Mouse (Mus musculus) forebrain, embryonic 10.5 days (tissue): ENCODE data around the gene Ttc14. TPM values are rescaled to one million over a fixed set of nuclear protein-coding genes. Genes with fewer than 3 reads are reported as not detected.

Source experiments
- DNase-seq: peaks from one replicate; pipeline ENCODE4 v3.0.0-alpha.2; 2017; ENCODE audit warnings: low spot score; ENCODE audit errors: extremely low spot score
- H3K27ac ChIP-seq: fragments of 300-500 bp; sonication (generic); 2 replicates; pipeline ENCODE4 v1.5.1; 2016; ENCODE audit warnings: mild to moderate bottlenecking
- H3K27me3 ChIP-seq: fragments of 300-500 bp; sonication (generic); 2 replicates; pipeline ENCODE4 v1.6.1; 2016; ENCODE audit warnings: mild to moderate bottlenecking; ENCODE audit not compliant: poor library complexity, severe bottlenecking
- H3K36me3 ChIP-seq: fragments of 300-500 bp; sonication (generic); replicated peaks from 2 replicates; pipeline ENCODE4 v1.6.1; 2016; ENCODE audit warnings: mild to moderate bottlenecking, moderate library complexity
- H3K4me1 ChIP-seq: fragments of 300-500 bp; sonication (generic); 2 replicates; pipeline ENCODE4 v1.6.1; 2016
- H3K4me3 ChIP-seq: fragments of 300-500 bp; sonication (generic); 2 replicates; pipeline ENCODE4 v1.5.1; 2016; ENCODE audit warnings: mild to moderate bottlenecking, moderate library complexity
- H3K9me3 ChIP-seq: fragments of 300-500 bp; sonication (generic); 2 replicates; pipeline ENCODE4 v1.6.1; 2016; ENCODE audit warnings: mild to moderate bottlenecking, moderate library complexity
- WGBS: fragments of 180-500 bp; shearing (Covaris S2); methylation state at CpG from one replicate; pipeline ENCODE4 v1.1.7; 2016; 5-methylcytosine and 5-hydroxymethylcytosine counted together
- polyA plus RNA-seq: library from polyadenylated mRNA; unstranded; fragments of >200 nt; fragmentation: Nextera tagmentation; extraction: Ambion mirVana; gene quantifications from 2 replicates; pipeline ENCODE4 v1.2.1, GENCODE M21; 2016

The Ttc14 gene
- polyA plus RNA-seq: 52.4 and 53.7 TPM in 2 replicates

DNA sequence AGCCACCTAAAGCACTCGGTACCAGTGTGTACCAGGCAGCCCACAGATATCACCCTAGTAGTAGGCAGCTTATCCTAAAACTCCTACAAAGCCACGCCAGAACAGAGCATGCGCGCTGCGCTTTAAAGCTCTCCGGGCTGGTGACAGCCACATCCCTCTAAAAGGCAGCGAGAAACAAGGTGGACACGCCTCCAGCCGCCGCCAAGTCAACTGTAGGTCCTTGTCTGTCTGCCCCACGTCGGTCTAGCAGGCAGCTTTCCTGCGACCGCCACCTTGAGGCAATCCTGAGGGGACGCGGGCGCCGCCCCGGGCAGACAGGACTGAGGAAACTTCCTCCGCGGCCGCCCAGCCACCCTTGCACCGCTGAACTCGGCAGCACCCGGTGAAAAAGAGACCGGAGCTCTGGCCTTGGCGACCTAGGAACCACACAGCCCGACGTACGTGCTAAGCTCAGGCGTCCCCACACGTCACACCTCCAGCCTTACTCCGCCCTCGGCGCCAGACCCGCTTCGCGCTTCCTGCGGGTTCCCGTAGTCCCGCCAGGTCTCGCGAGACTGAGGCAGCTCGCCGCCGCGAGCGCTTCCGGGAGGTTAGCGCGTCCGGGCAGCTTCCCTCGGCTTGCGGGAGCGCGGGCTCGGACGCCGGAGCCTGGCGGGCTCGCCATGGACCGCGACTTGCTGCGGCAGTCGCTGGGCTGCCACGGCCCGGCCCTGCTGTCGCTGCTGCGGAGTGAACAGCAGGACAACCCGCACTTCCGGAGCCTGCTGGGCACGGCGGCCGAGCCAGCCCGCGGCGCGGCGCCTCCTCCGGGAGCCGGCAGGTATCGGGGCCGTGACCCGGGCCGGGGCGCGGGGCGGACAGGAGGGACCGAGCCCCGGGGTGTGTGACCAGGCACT is at the start of gene Ttc14:
Gene Ttc14 (plus strand): TSS at position 216 of the 896 bp plus-strand sequence.
- peaks cover 20% of the 10 kb centered on the region for H3K36me3 ChIP-seq
- H3K27me3 ChIP-seq: no peaks in the 10 kb centered on the region
- peak; percentile 96 for DNase-seq
- peak within 1 kb of the TSS; percentile 97 for H3K27ac ChIP-seq
- H3K9me3 ChIP-seq: no peaks in the 10 kb centered on the region
- under 1% methylated on average over 90 of the region's 90 CpGs for WGBS
- peak within 1 kb of the TSS; percentile 94 for H3K4me3 ChIP-seq
- peaks cover 17% of the 10 kb centered on the region for H3K4me1 ChIP-seq

DNA sequence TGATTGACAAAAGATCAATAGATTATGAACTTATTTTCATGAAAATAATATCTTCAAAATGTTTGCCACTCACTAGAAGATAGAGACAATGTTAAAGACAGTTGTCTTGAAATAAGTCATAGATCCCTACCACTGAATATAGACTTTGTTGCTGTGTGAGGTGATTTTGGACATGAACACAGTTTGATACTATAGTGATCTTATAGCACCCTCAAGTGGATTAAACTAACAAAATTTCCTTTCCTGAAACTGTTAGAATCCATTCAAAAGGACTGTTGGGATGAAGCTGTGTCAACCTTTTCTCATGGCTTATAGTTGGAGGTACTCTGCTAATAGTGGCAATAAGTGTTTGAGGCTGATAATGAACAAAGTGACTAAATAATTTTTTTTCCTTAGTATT is 8.7 kb upstream of the Ttc14 start:
- no peak overlapping the region for H3K27ac ChIP-seq
- H3K4me3 ChIP-seq: no peak overlapping the region
- DNase-seq: no peak
- no peaks in the 10 kb centered on the region for H3K36me3 ChIP-seq
- no peaks in the 10 kb centered on the region for H3K4me1 ChIP-seq
- no peaks in the 10 kb centered on the region for H3K27me3 ChIP-seq
- H3K9me3 ChIP-seq: no peaks in the 10 kb centered on the region

DNA sequence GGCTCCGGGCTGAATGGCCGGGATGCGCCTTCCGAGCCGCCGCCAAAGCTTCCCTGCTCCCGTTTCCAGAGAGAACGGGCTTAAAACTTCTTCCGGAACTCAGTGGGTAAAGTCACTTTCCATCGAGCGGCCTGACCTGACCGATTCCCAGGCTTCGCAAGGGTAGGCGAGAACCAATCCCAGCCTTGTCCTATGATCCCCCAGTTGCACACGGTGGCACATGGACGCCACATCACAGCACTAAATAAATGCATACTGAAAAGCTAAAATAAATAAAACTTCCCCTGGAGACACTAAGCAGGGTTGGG is 835 bp downstream of the Ttc14 start:
- WGBS: under 1% methylated on average over 16 of the region's 16 CpGs
- Histone ChIP-seq H3K27ac (peak overlapping the region; percentile 97), H3K4me1 (peaks cover 17% of the 10 kb centered on the region)

DNA sequence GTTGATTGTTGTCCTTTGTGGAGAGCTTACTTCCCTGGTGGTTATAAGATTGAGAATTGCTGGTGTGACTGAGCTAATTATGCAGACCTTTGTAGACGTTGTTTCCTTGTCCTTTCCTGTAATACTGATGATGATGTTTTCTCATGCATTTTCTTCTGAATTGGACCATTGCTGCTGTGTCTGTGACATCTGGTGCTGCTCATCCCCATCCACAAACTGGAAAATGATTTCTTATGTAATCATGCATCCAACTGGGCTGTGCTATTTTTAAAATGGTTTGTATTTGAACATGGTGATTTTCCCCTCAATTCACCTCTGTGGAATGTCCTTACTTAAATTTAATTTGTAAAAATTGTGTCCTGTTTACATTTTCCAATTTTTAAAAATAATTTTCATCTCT is 7.5 kb downstream of the Ttc14 start:
- Histone ChIP-seq H3K4me3 (no peak overlapping the region), H3K36me3 (peaks cover 87% of the 10 kb centered on the region), H3K4me1 (no peaks in the 10 kb centered on the region), H3K27ac (no peak overlapping the region), H3K9me3 (no peaks in the 10 kb centered on the region), H3K27me3 (no peaks in the 10 kb centered on the region)
- DNase-seq: no peak
- WGBS: 94% methylated on average over 1 of the region's 1 CpGs

More for the DNA sequence above, 835 bp downstream of the Ttc14 start:
- no peak for DNase-seq
- H3K36me3 ChIP-seq: peaks cover 26% of the 10 kb centered on the region
- H3K9me3 ChIP-seq: no peaks in the 10 kb centered on the region
- H3K4me3 ChIP-seq: peak overlapping the region; percentile 94
- H3K27me3 ChIP-seq: no peaks in the 10 kb centered on the region

DNA sequence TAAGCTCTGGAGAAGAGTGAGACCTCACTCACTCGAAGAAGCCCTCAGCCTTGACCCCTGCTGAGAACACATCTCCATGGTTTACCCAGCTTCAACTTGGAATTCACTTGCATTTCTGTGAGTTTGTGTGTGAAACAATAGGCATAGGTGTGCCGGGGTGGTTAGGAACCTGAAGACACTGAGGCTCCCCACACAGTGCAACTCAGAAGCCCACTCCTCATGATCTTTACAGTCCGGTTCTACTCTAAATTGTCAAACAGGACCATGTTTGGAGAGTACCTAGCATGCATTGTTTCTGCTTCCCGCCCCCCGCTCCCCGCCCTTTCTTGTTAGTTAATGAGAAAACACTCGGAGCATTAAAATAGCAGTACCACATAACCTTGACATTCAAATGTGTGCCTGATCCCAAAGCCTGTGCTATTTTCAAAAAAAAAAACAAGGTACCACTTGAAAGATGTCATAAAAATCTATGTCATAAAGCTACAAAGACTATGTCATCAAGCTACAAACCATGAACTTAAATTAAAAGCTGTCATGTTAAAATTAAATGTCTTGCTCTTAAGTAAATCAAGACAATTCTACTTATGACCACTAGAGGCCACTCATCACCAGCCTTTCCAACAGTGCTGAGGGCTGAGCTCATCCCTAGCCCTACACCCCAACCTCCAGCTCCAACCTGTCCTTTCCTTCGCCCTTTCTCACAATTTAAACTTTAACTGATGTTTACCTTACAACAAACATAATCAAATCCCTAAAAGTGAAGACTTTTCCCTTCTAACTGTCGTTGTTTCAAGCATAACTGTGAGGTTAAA is 24.7 kb downstream of the Ttc14 start:
- DNase-seq: peak; percentile 25
- Histone ChIP-seq H3K36me3 (no peaks in the 10 kb centered on the region), H3K27me3 (no peaks in the 10 kb centered on the region), H3K4me1 (no peaks in the 10 kb centered on the region), H3K4me3 (no peak overlapping the region), H3K27ac (no peak overlapping the region), H3K9me3 (no peaks in the 10 kb centered on the region)
- 60% methylated on average over 9 of the region's 9 CpGs for WGBS

DNA sequence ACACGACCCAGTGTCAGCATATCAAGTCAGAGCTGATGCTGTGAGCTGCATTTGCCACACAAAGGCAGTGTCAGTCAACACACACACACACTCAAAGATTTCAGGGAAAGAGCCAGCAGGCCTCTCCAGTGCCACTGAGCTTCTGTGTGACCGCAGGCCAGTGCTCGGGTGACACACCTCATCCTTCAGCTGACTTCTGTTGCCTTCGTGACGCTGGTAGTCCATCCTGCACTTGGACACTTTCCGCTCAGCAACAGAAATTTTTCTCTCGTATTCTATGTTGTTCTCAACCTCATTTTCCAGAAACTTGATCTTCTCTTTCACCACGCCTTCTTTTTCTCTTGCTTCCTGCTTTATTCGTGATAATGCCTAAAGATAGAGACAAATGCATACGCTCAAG is 32.7 kb downstream of the Ttc14 start:
- H3K9me3 ChIP-seq: no peaks in the 10 kb centered on the region
- no peaks in the 10 kb centered on the region for H3K4me1 ChIP-seq
- no peak overlapping the region for H3K4me3 ChIP-seq
- 90% methylated on average over 10 of the region's 10 CpGs for WGBS
- H3K27me3 ChIP-seq: no peaks in the 10 kb centered on the region
- H3K36me3 ChIP-seq: no peaks in the 10 kb centered on the region
- H3K27ac ChIP-seq: no peak overlapping the region
- no peak for DNase-seq

DNA sequence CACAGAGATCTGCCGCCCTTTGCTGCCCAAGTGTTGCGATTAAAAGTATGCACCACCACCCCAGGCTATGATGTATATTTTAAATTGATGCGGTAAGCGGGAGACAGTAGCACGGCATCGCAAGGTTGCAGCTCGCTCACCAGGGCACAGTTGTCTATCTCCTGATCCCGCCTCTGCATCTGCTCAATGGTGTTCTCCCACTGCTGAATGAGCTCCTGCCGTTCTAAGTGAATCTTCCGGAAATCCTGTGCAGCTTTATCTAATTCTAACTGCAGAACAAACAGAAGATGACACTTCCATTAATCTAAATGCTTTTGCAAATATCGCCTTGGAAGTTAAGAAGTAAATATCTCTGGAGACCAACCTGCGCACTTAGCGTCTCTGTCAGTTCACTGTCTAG is 36.9 kb downstream of the Ttc14 start:
- Histone ChIP-seq H3K27me3 (no peaks in the 10 kb centered on the region), H3K36me3 (no peaks in the 10 kb centered on the region), H3K4me3 (no peak overlapping the region), H3K4me1 (no peaks in the 10 kb centered on the region), H3K27ac (no peak overlapping the region), H3K9me3 (no peaks in the 10 kb centered on the region)
- no peak for DNase-seq
- 94% methylated on average over 13 of the region's 13 CpGs for WGBS

DNA sequence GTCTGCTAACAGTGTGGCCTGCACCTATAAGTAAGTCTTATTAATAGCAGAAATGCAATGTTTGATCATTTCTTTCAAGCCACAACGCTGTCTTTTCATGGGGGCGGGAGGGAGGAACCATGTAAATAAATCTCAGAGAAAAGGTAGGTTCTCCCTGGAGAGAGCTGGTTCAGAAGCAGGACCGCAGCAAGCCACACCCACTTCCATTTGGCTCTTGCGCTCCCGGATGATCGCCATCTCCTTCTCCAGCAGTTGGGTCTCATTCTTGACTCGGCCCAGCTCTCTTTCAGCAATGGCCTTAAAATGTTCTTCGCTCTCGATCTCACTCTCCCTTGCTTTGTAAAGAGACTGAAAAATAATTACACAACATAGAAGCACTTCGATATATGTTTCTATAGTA is 39.2 kb downstream of the Ttc14 start:
- Histone ChIP-seq H3K4me1 (peaks cover 5% of the 10 kb centered on the region), H3K27ac (no peak overlapping the region), H3K9me3 (no peaks in the 10 kb centered on the region), H3K4me3 (no peak overlapping the region), H3K36me3 (no peaks in the 10 kb centered on the region), H3K27me3 (no peaks in the 10 kb centered on the region)
- no peak for DNase-seq
- WGBS: 75% methylated on average over 10 of the region's 10 CpGs

DNA sequence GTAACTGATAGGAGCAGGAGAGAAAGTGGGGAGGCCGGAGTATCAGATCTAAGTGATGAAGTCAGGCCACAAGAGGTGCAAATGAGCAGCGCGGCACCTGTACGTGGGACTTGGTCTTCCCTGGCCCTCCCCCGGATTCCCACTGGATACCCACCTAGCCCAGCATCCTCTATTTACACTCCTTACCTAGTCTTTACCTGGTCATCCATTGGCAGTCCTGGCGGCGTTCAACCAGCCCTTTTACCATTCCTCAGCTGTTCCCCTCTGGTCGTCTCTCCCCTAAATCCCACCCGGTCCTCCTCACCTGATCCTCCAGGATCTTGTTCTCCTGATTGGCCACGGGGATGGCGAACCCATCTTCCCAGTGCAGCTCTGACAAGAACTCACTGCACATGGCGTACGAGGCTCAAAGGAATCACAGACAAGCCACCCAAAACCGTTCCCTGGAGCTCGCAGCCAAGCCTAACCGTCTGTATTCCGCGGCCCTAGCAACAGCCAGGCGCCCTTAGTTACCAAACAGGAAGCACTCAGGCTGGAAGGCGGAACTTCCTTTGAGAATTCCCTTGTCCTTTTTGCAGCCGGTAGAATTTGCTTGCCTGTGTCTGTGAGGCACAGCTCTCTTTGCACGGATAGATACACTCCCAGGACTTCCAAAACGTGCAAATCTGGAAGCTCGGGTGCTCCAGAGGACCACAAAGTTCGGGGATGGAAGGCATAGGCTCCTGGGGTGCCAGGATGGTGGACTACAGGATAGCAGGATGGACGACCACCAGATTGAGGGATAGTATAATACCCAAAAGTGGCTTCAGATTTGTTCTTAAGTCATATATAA is 44.4 kb downstream of the Ttc14 start, which contains the start of gene Ccdc39:
Gene Ccdc39 (minus strand): TSS at position 510 of the 832 bp plus-strand sequence.
- 4% methylated on average over 26 of the region's 26 CpGs for WGBS

DNA sequence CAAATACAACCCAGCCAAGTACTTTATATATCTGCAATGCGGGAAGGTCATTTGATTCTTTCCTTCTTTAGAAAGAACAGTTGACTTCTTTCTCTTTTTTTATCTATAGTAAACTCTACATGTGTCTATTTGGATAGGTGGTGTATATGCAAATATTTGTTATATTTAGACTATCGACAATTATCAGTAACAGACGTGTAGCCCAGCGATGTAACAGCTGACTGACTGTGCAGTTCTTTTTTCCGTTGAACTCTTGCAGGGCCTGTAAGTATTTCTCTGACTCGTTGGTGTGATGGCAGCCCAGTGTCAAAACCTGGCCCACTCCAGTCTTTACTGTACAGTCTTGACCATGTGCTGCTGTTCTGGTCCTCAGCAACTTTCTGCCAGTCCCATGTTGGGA is 47.0 kb downstream of the Ttc14 start:
- peaks cover 12% of the 10 kb centered on the region for H3K4me1 ChIP-seq
- H3K4me3 ChIP-seq: no peak overlapping the region
- H3K9me3 ChIP-seq: no peaks in the 10 kb centered on the region
- no peak overlapping the region for H3K27ac ChIP-seq
- no peak for DNase-seq
- H3K36me3 ChIP-seq: no peaks in the 10 kb centered on the region
- H3K27me3 ChIP-seq: no peaks in the 10 kb centered on the region; the same call in 1 of the 2 replicates
- WGBS: 85% methylated on average over 6 of the region's 6 CpGs

More for the DNA sequence above, 44.4 kb downstream of the Ttc14 start, which contains the start of gene Ccdc39:
- peak within 1 kb of the TSS; percentile 82 for H3K27ac ChIP-seq
- peaks cover 12% of the 10 kb centered on the region for H3K4me1 ChIP-seq
- no peaks in the 10 kb centered on the region for H3K36me3 ChIP-seq
- peak within 1 kb of the TSS; percentile 61 for H3K4me3 ChIP-seq
- DNase-seq: peak; percentile 83
- no peaks in the 10 kb centered on the region; the same call in 1 of the 2 replicates for H3K27me3 ChIP-seq
- no peaks in the 10 kb centered on the region for H3K9me3 ChIP-seq

DNA sequence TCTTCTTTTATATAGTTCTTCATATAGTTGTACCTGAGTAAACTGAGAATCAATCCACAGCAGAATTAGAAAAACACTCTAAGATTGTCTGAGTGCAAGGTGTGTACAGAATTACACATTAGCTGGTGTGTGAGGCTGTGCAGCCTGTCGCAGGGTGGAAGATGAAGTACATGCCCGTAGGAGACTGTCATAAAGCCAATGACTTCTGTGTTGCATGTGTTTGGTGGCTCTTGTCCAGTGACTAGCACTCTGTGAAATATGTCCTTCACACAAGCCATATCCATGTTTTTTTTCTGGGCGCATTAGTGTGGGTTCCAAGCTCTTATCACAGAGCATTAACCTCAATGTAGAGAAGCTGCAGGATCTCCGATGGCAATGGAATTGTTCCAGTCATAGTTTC is 51.2 kb downstream of the Ttc14 start:
- no peaks in the 10 kb centered on the region for H3K36me3 ChIP-seq
- WGBS: 92% methylated on average over 4 of the region's 4 CpGs
- no peaks in the 10 kb centered on the region for H3K9me3 ChIP-seq
- H3K4me3 ChIP-seq: no peak overlapping the region
- H3K27ac ChIP-seq: no peak overlapping the region
- no peaks in the 10 kb centered on the region for H3K4me1 ChIP-seq
- no peaks in the 10 kb centered on the region; the same call in 1 of the 2 replicates for H3K27me3 ChIP-seq
- no peak for DNase-seq

DNA sequence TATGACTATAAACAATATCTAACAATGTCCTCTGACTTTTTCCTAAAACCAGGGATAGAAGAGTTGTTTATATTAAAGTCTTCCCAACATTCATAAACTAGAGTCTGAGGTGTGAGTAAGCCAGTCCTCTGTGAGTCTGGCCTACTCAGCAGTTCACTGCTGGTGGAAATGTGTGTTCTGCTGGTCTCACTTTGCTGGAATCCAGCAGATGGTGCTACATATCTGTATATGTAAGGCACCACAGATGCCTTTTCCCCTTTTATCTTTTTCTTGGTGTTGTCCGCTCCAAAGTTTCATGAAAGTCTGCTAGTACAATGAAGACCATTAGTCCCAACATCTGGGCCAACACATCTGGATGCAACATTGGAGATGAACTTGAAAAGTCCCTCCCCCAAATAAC is 53.4 kb downstream of the Ttc14 start:
- H3K4me3 ChIP-seq: no peak overlapping the region
- H3K4me1 ChIP-seq: no peaks in the 10 kb centered on the region
- 64% methylated on average over 1 of the region's 1 CpGs for WGBS
- H3K9me3 ChIP-seq: no peaks in the 10 kb centered on the region
- no peak for DNase-seq
- no peaks in the 10 kb centered on the region for H3K27me3 ChIP-seq
- no peak overlapping the region for H3K27ac ChIP-seq
- no peaks in the 10 kb centered on the region for H3K36me3 ChIP-seq
